Mouse (Mus musculus): ENCODE data around the gene Amn.

The Amn gene

DNA sequence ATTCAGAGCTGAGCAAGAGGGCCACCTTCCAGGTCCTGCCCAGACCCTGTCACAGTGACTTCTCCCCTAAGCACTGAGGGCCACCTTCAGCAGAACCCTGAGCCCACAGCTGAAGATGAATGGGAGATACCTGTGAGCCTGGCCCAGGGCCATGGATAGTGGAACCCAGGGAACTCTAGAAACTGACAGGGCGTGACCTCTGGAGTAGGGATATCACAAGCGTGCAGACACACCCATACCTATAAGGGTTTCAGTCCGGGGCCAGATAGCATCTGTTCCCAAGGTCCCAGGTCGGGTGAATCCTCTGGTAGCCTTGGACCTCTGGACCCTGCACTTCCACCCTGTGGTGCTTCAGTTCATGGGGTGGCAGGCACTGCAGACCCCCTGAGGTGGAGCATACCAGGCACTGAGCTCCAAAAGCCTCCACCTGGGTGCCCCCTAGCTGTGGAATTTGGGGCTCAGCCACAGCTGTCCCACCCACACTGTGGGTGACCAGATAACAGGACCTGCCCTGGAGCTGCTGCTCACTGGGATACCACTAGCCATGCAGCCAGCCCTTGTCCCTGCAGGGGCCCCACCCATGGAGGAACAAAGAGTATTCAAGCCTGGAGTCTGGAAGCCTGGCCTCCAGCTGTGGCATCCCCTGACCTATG, 3.1 kb upstream of the Amn start:
- no peak for DNase-seq (ENCODE audit: low spot score in 2 of 2)

DNA sequence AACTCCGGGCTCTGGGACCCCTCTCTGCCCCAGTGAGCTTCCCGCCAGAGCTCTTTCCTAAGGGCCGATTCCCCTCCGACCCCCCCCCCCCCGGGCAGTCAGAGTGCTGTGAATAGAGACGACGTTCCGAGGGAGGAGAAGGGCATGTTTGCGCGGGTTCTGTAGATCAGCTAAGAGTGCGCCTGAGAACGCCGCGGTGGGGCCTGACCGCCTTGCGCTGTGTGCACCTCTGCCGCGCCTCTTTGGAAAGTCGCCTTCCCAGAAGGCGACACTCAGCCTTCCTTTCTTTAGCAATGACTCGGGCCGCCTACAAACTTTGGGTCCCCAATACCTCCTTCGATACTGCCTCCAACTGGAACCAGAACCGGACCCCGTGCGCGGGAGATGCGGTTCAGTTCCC, 511 bp downstream of the Amn start:
- no peak for DNase-seq (ENCODE audit: low spot score in 2 of 2)

DNA sequence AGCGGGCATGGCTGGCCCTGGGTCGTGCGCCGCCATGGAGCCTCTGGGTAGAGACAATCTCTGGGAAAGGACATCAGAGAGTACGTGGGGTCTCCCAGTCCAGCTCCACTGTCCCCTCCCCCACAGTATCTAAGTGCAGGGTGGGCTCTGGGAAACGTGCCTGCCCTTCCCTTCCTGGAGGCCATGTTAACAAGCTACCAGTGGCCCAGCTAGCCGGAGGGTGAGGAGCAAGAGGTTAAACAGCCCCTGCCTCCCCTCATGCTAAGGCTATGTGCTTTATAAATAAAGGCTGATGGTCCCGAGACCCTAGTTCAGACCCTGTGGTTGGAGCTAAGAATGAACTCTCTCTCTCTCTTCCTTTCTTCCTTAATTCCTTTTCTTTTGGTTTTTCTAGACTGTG, 1.1 kb downstream of the Amn start:
- DNase-seq (ENCODE audit: low spot score in 2 of 2): no peak

DNA sequence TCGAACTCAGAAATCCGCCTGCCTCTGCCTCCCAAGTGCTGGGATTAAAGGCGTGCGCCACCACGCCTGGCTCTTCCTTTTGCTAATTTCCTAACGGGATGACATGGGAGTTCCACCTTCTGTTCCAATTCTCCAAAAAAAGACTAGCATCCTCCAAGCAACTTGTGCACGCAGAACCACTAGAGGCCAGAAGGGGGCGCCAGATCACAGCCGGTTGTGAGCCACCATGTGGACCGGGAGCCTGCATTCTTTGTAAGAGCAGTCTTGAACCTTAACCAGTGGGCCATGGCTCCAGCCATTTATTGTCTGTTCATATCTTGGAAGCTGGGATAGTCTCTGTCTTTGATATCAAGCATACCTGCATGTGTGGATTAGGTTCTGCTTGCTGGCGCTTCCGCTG, 1.5 kb downstream of the Amn start:
- DNase-seq (ENCODE audit: low spot score in 2 of 2): peak; percentile 36 to 47

DNA sequence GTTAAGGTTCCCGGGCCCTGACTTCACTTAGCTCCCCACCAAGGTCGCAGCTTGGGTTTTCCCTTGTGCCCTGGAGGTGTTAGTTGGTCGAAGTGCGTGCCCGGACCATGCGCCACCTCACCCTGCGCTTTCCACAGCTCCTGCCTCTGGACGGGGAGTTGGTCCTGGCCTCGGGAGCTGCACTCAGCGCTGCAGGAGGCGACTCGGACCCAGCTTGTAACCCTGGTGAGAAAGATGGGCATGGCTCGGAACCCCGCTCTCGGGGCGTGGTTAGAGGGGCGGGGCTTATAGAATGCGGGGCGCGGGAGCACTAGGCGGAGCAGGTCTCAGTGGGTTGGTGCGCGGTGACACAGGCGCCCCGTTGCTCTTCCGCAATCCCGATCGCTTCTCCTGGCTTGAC, 3.1 kb downstream of the Amn start:
- DNase-seq (ENCODE audit: low spot score in 2 of 2): no peak

- no peak for DNase-seq (ENCODE audit: low spot score in 2 of 2)
Measured at GRCm38 (mm10) chr12:111274447-111275149, 3.7 kb downstream of the Amn start.

- no peak for DNase-seq (ENCODE audit: low spot score in 2 of 2)
Measured at GRCm38 (mm10) chr12:111275150-111275841, 4.4 kb downstream of the Amn start.

DNA sequence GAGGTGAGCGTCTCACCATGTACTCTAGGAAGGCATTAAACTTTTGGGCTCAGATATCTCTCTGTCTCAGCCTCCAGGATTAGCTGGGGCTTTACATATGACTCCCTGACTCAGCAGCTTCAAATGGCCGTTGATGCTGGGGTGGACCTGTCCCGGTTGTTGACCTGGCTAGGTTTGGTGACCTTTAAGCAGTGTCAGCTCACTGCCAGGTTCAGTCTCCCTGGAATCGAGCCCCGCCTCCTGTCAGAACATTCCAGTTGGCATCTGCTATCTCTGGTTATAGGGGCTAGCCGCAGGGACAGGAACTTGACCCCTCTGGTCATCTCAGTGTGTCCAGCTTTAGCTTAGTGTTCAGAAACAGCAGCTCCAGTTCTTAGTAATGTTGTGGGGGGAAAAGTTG, 5.5 kb downstream of the Amn start:
- DNase-seq (ENCODE audit: low spot score in 2 of 2): no peak

DNA sequence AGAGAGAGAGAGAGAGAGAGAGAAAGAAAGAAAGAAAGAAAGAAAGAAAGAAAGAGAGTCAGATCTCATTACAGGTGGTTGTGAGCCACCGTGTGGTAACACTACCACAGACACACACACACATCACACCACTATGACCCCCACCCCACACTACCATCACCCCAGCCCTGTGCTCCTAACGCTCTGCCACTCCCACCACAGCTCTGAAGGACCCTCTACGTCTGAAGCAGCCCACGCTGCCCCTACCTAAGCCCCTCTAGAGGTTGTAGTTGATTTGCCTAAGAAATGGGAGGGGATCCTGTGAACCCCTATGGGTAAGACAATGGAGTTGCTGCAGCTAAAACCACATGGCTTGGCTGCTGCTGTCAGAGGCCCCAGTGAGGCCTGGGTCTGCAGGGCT, 12.7 kb downstream of the Amn start:
- DNase-seq (ENCODE audit: low spot score in 2 of 2): no peak

GRCm38 (mm10) chr12:111284532-111284931, 13.6 kb downstream of the Amn start:
- DNase-seq (ENCODE audit: low spot score in 2 of 2): no peak

- DNase-seq (ENCODE audit: low spot score in 2 of 2): no peak
Measured at GRCm38 (mm10) chr12:111293025-111293424, 22.1 kb downstream of the Amn start.

DNA sequence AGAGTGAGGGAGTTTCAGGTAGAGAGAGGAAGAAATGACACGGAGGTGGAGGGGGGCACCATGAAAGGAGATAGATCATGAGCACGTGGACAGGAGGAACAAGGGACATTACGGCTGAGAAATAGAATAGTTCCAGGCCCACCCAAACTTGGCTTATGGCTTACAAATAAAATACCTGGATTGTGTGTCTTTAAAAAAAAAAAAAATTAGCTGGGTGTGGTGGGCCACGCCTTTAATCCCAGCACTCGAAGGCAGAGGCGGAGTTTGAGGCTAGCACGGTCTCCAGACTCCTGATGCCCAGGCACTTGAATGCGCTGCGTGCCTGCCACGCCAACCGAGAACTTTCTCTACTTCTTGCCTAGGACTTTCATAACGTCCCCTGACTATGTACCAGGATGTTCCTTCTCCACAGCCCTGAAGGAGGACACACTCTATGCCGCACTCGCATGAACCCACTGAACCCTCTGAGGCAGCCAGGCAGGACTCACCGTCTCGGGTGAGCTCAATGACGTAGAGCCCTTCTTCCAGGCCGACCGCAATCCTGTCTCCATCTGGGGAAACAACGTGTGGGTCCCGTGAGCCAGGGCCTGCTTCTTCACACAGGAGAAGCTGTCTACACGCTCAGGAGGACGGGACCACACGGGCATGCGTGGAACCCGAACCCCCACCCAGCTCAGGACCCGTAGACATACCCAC, 30.6 kb downstream of the Amn start:
- DNase-seq (ENCODE audit: low spot score in 2 of 2): no peak

DNA sequence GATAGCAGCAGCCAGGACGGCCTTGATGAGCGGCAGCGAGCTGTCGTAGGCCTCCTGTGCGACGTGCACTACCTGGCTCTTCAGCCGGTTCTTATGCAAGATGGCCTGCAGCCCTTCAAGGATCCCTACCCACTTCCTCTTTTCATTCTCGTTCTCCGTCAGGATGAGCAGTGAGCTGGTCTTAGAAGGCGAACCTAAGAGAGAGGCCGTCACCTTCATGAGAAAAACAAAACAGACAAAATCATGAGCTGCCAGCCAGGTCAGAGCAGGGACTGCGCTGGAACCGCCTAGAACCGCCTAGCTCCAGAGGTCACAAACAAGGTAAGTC, 31.1 kb downstream of the Amn start:
- no peak for DNase-seq (ENCODE audit: low spot score in 2 of 2)

- no peak for DNase-seq (ENCODE audit: low spot score in 2 of 2)
Measured at GRCm38 (mm10) chr12:111303702-111304337, 32.9 kb downstream of the Amn start.

- DNase-seq (ENCODE audit: low spot score in 2 of 2): no peak
Measured at GRCm38 (mm10) chr12:111306821-111307220, 35.9 kb downstream of the Amn start.

- DNase-seq (ENCODE audit: low spot score in 2 of 2): no peak
Measured at GRCm38 (mm10) chr12:111309256-111309655, 38.4 kb downstream of the Amn start.

- no peak for DNase-seq (ENCODE audit: low spot score in 2 of 2)
Measured at GRCm38 (mm10) chr12:111309931-111310330, 39.0 kb downstream of the Amn start.

DNA sequence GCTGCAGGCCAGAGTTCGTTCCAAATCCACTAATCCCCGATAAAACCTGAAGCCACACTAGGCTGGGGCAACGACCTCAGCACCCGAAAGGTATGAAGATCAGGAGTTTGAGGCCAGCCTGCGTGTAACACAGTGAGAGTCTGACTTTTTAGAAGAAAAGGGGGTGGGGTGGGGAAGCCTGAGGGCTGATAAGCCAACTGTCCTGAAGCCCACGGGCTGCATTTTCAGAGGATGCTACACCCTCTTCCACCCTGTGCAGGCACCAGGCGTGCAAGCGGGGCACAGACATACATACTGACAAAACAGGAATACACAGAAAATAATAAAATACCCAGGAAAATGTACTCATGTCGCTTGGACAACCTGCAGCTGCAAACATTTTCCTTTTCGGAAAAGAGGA, 40.9 kb downstream of the Amn start:
- no peak for DNase-seq (ENCODE audit: low spot score in 2 of 2)

DNA sequence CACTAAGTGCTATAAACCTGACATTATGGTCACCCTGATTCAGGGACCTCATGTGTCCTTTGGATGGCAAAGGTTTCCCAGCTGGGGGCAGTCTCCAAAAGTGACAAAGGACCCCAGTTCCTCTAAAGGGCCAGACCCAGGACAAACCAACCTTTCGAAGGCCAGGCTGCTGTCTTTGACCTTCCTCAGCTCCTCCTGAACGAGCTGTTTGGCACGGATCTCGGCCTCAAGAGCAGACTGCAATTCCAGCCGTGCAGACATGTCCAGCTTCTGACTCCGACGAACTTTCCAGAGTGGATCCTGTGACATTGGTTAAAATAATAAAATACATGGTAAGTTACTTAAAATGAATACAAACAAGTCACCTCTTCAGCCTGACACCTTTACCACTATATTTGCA, 43.4 kb downstream of the Amn start:
- DNase-seq (ENCODE audit: low spot score in 2 of 2): no peak

- DNase-seq (ENCODE audit: low spot score in 2 of 2): no peak
Measured at GRCm38 (mm10) chr12:111317694-111318093, 46.8 kb downstream of the Amn start.

DNA sequence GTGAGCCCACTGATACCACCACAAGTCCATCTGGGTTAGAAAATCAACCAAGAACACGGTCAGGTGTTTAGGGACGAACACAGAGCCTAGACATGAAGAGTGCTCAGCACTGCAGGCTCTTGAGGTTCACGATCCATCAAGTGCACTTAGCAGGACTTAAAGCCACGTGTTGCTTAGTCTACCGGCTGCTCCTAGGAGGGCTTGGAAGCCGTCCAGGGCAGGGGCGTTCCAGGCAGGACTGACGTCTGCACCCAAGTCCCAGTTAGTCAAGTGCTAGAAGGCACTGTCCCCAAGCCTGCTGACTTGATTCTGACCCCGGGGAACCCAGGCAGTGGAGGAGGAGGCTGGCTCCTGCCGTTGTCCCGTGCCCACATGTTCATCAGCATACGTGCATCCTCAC, 49.7 kb downstream of the Amn start:
- DNase-seq (ENCODE audit: low spot score in 2 of 2): no peak

- DNase-seq (ENCODE audit: low spot score in 2 of 2): no peak
Measured at GRCm38 (mm10) chr12:111321832-111322231, 50.9 kb downstream of the Amn start.
